Mouse (Mus musculus): ENCODE results near the gene Swt1.

- no peak for TF ChIP-seq POLR2A (IDR thresholded peaks at IDR 0.05; ENCODE audit: low read depth, low read length)
- TF ChIP-seq CTCF (conservative IDR thresholded peaks at IDR 0.05; ENCODE audit: insufficient read depth, insufficient read length, low read depth, low read length) = no peak
Measured at GRCm38 (mm10) chr1:151409827-151410226, 18.4 kb downstream of the Swt1 start.
